Mouse (Mus musculus) kidney, postnatal 25 days (tissue): ENCODE measurements around the gene Gm20458.

ENCODE experiments used
- DNase-seq, 2 experiments: peaks; one replicate each; pipeline ENCODE4 v3.0.0; 2021; ENCODE audit warnings: mixed read lengths in 2 of 2

Gm20458 gene

DNA sequence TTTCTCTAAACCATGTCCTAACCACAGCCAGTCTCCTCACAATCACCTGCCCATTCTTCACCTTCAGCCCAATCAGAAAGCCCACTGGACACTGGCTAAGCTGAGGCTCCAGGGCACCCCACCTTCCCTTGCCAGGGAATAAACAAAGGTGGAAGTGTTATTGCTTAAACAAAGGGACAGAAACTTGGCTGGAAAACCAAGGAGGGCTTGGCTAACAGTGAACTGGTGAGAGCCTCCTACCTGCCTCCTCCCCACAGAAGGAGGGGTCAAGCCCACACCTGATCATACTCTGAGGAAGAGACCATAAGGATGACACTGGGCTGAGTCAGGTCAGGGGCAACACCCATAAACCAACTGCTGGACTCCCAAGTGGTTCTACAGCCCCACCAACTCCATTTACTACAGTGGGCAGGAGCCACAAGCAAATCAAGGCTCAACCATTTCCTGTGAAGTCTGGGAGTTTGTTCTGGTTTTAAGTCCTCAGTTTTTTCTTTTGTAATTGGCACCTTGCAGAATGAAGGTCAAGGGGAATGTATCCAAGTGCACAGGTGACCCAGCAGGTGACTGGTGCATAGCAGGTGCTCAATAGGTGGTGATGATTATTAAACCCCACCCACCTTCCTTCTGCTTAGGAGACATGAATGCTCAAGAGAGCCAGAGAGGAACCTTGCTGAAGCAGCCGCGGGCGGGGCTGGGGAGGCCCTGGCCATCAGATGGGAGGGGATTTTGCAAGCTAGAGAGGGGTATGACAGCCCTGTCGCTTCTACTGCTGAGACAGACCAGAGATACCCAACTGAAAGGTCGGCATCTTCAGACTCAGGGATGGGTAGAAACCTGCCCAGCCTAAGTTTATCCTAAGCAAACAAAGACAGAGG, 25.3 kb upstream of the Gm20458 start:
- peak in 1 of 2 experiments; percentile 67 for DNase-seq

- DNase-seq, result peak in 1 of 2 experiments; percentile 72
Observed at GRCm38 (mm10) chr2:164436215-164436913, 24.4 kb upstream of the Gm20458 start.

DNA sequence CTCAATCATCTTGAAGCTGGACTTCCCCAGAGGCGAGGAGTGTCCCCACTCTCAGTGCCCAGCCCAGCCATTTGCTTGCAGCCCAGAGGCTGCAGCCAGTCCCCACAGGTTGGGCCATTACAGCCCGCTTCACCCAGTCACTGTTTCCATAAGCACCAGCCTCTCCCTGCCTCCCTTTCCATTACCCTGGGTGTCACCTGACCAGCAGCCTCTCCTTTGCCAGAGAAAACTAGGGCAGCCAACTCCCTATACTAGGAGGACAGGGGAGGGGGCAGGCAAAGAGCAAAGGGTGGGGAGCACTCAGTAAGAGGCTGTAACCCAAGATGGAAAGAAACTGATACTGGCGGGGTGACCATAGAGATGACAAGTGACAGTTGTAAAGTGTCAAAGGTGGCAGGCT, 23.8 kb upstream of the Gm20458 start:
- DNase-seq, result peak; percentile 78 to 92

DNA sequence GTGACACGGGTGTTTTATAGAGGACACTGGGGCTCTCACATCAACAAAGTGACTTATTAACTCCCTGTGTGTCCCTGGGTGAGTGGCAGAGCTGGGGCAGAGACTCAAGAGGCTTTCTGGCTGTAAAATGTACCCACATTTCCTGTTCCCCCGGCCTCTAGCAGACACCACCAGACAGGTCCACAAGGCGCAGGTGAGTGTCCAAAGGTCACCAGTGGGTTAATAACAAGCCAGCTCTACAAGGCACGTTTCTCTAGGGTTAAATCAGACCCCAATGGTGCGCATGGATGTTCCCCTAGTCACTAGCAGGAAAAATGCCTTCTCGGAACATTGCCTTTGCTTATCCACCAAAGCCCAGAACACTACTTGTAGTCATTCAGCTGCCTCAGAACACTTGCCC, 23.1 kb upstream of the Gm20458 start:
- peak; percentile 79 to 88 for DNase-seq

GRCm38 (mm10) chr2:164438257-164438656, 22.5 kb upstream of the Gm20458 start:
- DNase-seq, result peak in 1 of 2 experiments; percentile 69

- DNase-seq, result no peak
Observed at GRCm38 (mm10) chr2:164439001-164439421, 21.8 kb upstream of the Gm20458 start.

GRCm38 (mm10) chr2:164440314-164440713, 20.5 kb upstream of the Gm20458 start:
- peak in 1 of 2 experiments; percentile 71 for DNase-seq

GRCm38 (mm10) chr2:164441155-164441554, 19.6 kb upstream of the Gm20458 start:
- peak; percentile 65 to 81 for DNase-seq

- no peak for DNase-seq
Observed at GRCm38 (mm10) chr2:164441731-164442130, 19.0 kb upstream of the Gm20458 start.

GRCm38 (mm10) chr2:164442315-164443050, 18.3 kb upstream of the Gm20458 start:
- DNase-seq, result peak in 1 of 2 experiments; percentile 76

- DNase-seq, result peak; percentile 91 to 97
Observed at GRCm38 (mm10) chr2:164443051-164443437, 17.7 kb upstream of the Gm20458 start.

DNA sequence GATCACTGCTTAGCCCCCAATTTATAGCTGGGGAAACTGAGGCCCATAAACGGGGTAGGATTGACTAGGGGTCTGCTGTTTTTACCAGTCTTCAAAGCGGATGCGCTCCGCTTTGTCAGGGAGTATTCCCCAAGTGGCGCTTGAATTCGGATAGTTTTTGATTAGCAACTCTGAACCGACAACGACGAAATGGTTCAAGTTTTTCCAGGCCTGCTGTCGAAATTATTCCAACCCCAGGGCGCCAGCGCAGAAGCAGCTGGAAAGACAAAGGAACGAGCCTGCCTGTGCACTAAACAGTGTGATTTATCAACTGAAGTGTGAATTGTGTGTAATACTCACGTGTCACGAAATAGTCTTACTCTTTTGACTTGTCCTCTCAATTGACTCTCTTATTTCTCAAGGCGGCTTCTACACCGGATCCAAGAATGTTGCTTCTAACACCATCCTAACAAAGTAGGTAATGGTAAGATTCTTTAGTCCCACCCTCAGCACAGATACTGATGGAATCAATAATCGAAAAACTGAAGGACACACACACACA, 17.2 kb upstream of the Gm20458 start, which contains the start of gene Sdc4:
Gene Sdc4 (minus strand): TSS at position 428 of the 541 bp plus-strand sequence.
- DNase-seq, result no peak

- DNase-seq, result no peak
Observed at GRCm38 (mm10) chr2:164444701-164445100, 16.1 kb upstream of the Gm20458 start.

GRCm38 (mm10) chr2:164445399-164446085, 15.2 kb upstream of the Gm20458 start:
- no peak for DNase-seq

GRCm38 (mm10) chr2:164446086-164446469, 14.7 kb upstream of the Gm20458 start:
- no peak for DNase-seq

DNA sequence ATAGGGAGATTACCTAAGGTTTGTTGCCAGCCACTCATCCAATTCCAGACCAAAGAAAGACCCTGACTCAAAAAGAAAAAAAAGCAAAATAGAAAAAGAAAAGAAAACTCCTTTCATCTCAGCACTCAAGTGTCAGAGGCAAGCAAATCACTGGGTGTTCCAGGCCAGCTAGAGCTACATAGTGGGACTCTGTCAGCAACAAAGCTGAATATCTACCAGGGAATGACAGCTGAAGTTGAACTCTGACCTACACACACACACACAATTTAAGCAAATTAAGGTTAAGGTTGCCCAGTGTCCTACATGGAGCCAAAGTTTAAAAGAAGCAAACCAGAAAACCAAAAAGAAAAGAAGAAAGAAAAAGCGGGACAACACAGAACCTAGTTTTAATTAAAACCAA, 12.6 kb upstream of the Gm20458 start:
- peak in 1 of 2 experiments; percentile 59 for DNase-seq

DNA sequence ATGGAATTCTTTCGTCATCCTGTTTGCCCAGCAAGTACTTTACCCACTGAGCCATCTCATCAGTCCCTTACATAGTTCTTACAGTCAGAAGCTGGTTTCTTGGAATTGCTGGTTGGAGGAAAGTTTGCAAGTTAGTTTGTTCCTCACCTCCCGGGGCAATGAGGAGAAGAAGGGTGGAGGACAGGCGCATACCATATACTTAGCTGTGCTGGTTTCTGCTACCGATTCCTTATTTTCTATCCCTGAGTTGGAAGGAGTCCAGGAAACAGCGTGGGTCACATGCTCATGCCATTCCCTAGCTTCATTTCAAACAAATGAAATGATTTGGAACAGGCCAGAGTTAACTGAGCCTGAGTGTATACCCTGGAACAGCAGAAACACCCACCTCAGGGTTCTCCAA, 11.8 kb upstream of the Gm20458 start:
- DNase-seq, result no peak

GRCm38 (mm10) chr2:164449341-164450042, 11.3 kb upstream of the Gm20458 start:
- no peak for DNase-seq

DNA sequence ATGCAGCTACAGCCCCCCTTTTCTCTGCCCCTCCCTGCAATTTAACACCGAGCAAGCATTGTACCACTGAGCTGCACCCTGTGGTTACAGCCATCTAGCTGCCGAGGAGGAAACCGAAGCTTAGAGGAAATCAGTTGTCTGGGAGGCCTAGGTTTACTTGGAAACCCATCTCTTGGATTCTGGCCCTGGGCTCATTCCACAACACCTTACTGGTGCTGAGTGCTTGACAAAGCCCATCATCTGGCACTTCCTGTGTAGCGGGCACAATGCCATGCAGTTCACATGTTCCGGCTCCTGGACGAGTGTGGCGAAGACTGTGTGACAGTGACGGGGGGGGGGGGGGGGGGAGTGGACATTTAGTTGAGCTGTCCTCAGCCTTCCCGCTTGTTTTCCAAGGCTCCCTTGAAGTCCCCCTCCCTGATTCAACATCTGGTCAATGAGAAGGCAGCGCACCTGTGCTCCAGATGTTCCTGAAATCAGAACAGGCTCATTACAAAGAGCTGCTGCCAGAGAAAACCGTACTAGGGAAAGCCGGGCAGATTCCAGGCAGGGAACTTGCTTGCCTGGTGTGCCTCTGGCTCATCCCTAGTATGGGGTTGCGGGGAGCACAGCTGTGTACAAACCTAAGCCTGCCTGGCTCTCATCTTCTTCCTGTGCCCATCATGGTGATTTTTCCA, 8.6 kb upstream of the Gm20458 start:
- DNase-seq, result peak in 1 of 2 experiments; percentile 56

GRCm38 (mm10) chr2:164453047-164453757, 7.6 kb upstream of the Gm20458 start:
- peak; percentile 34 to 73 for DNase-seq
